Mouse (Mus musculus): ENCODE results near the gene Cacng3. TPM values are rescaled to one million over a fixed set of nuclear protein-coding genes. Genes with fewer than 3 reads are reported as not detected.

Cacng3 gene
- polyA plus RNA-seq, 1 experiment from 2014 or later: 0.39 TPM

GRCm38 (mm10) chr7:122789929-122790328 lies 119.6 kb downstream of the Cacng3 start:
- H3K27me3 ChIP-seq (replicated peaks; ENCODE audit: control insufficient read depth, insufficient read depth, low read length): no peaks in the 10 kb centered on the region
- DNase-seq (ENCODE audit: low spot score) (no peak), ATAC-seq (replicated peaks; ENCODE audit: low FRiP score, low TSS enrichment, low read depth) (no peak)
- WGBS: 89% methylated on average over 7 of the region's 7 CpGs
- H3K4me1 ChIP-seq (replicated peaks; ENCODE audit: control insufficient read depth, insufficient read depth, low read length): no peaks in the 10 kb centered on the region
- H3K4me3 ChIP-seq (ENCODE audit: low read depth, low read length): no peak overlapping the region
- H3K36me3 ChIP-seq (ENCODE audit: control insufficient read depth, insufficient read depth, low read length): no peaks in the 10 kb centered on the region
- no peak overlapping the region for H3K9ac ChIP-seq (ENCODE audit: low read length)
- H3K9me3 ChIP-seq (ENCODE audit: control insufficient read depth, low read length): no peaks in the 10 kb centered on the region
- no peak overlapping the region for H3K4me2 ChIP-seq (ENCODE audit: low read length)
- no peak overlapping the region for H3K27ac ChIP-seq (ENCODE audit: low read depth)

GRCm38 (mm10) chr7:122793655-122794346 lies 123.5 kb downstream of the Cacng3 start:
- Histone ChIP-seq H3K27me3 (replicated peaks; ENCODE audit: control insufficient read depth, insufficient read depth, low read length) (no peaks in the 10 kb centered on the region), H3K9ac (ENCODE audit: low read length) (no peak overlapping the region), H3K4me3 (ENCODE audit: low read depth, low read length) (no peak overlapping the region), H3K4me2 (ENCODE audit: low read length) (no peak overlapping the region), H3K27ac (ENCODE audit: low read depth) (no peak overlapping the region), H3K4me1 (replicated peaks; ENCODE audit: control insufficient read depth, insufficient read depth, low read length) (no peaks in the 10 kb centered on the region), H3K36me3 (ENCODE audit: control insufficient read depth, insufficient read depth, low read length) (no peaks in the 10 kb centered on the region), H3K9me3 (ENCODE audit: control insufficient read depth, low read length) (no peaks in the 10 kb centered on the region)
- no peak for DNase-seq (ENCODE audit: low spot score)
- ATAC-seq (replicated peaks; ENCODE audit: low FRiP score, low TSS enrichment, low read depth): no peak
- 59% methylated on average over 6 of the region's 6 CpGs for WGBS

DNA sequence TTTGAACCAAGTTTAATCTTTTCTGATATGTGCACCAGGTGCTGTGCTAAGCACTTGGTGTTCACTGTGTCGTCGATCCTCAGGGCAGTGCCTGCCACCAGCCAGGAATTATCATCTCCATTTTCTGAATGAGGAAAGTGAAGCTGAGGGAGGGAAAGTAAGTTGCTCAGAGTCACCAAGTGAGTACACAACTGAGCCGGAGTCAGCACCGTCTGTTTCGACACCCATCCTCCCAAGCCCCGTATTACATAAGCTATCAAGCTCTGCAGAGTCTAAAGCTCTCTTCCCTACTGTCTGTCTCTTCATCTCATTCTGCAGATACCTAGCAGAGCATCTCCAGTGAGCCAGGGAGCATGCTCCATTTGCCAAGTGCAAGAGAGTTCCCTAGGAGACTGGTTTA lies 124.8 kb downstream of the Cacng3 start:
- no peaks in the 10 kb centered on the region for H3K4me1 ChIP-seq (replicated peaks; ENCODE audit: control insufficient read depth, insufficient read depth, low read length)
- no peak overlapping the region for H3K9ac ChIP-seq (ENCODE audit: low read length)
- no peak overlapping the region for H3K4me3 ChIP-seq (ENCODE audit: low read depth, low read length)
- DNase-seq (ENCODE audit: low spot score) (no peak), ATAC-seq (replicated peaks; ENCODE audit: low FRiP score, low TSS enrichment, low read depth) (no peak)
- WGBS: 88% methylated on average over 6 of the region's 6 CpGs
- no peaks in the 10 kb centered on the region for H3K36me3 ChIP-seq (ENCODE audit: control insufficient read depth, insufficient read depth, low read length)
- no peak overlapping the region for H3K4me2 ChIP-seq (ENCODE audit: low read length)
- H3K27ac ChIP-seq (ENCODE audit: low read depth): no peak overlapping the region
- no peaks in the 10 kb centered on the region for H3K27me3 ChIP-seq (replicated peaks; ENCODE audit: control insufficient read depth, insufficient read depth, low read length)
- H3K9me3 ChIP-seq (ENCODE audit: control insufficient read depth, low read length): no peaks in the 10 kb centered on the region

DNA sequence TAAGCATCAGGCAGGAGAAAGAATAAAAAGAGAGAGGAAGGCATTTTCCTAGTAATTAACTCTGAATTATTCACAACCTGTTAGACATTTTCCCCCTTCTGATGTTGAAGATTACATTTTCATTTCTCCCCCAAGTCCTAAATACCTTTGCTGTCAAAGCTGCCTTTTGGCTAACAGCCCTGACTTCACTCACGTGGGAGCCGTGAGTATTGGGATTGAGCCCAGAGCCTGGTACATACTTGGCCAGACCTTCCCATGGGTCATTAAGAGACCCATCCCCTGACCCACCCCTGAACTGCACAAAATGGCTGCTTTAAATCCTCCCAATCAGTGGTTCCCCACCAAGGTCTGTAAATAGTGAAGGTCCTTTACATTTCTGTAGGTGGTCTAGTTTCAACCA lies 130.5 kb downstream of the Cacng3 start:
- no peaks in the 10 kb centered on the region for H3K27me3 ChIP-seq (replicated peaks; ENCODE audit: control insufficient read depth, insufficient read depth, low read length)
- H3K9ac ChIP-seq (ENCODE audit: low read length): no peak overlapping the region
- H3K36me3 ChIP-seq (ENCODE audit: control insufficient read depth, insufficient read depth, low read length): no peaks in the 10 kb centered on the region
- 67% methylated on average over 2 of the region's 2 CpGs for WGBS
- ATAC-seq (replicated peaks; ENCODE audit: low FRiP score, low TSS enrichment, low read depth) (no peak), DNase-seq (ENCODE audit: low spot score) (no peak)
- no peaks in the 10 kb centered on the region for H3K9me3 ChIP-seq (ENCODE audit: control insufficient read depth, low read length)
- H3K4me1 ChIP-seq (replicated peaks; ENCODE audit: control insufficient read depth, insufficient read depth, low read length): peaks cover 3% of the 10 kb centered on the region; the same call in 1 of the 2 replicates
- no peak overlapping the region for H3K4me2 ChIP-seq (ENCODE audit: low read length)
- no peak overlapping the region for H3K4me3 ChIP-seq (ENCODE audit: low read depth, low read length)
- no peak overlapping the region for H3K27ac ChIP-seq (ENCODE audit: low read depth)

DNA sequence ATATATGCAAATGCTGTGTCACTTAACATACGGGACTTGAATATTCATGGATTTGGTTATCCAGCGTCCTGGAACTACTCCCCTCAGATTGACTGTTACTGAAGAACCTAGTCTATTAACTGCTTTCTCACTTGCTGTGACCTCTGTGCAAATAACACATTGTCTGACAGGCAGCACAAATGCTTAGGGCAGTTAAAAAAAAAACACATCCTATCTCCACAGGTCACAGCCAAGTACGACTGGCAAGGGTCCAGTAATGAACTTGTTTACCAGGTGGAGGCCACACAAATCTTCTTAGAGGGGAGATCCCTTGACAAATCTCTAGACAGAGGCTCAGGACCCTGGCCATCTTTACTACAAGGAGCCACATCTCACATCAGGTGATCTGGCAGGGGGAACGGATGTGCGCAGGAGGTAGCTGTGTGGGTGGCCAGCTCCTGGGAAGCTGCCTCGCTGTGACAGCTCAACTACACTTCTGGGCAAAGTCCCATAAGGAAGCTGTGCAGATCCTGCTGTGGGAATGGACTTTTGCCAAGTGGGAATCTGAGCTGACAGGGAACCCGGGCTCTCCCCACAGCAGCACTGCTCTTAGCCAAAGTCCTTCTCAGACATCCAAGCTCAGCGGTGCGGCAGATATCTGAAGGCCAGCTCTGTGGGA lies 133.7 kb downstream of the Cacng3 start:
- H3K9ac ChIP-seq (ENCODE audit: low read length): no peak overlapping the region
- peaks cover 3% of the 10 kb centered on the region; the same call in 1 of the 2 replicates for H3K4me1 ChIP-seq (replicated peaks; ENCODE audit: control insufficient read depth, insufficient read depth, low read length)
- H3K36me3 ChIP-seq (ENCODE audit: control insufficient read depth, insufficient read depth, low read length): no peaks in the 10 kb centered on the region
- no peak overlapping the region for H3K4me3 ChIP-seq (ENCODE audit: low read depth, low read length)
- 0 out of 2 replicates have a peak, but pooled peaks cover 4% of the 10 kb centered on the region for H3K27me3 ChIP-seq (replicated peaks; ENCODE audit: control insufficient read depth, insufficient read depth, low read length)
- ATAC-seq (replicated peaks; ENCODE audit: low FRiP score, low TSS enrichment, low read depth) (0 out of 2 replicates have a peak, but pooled peaks have one; percentile 58), DNase-seq (ENCODE audit: low spot score) (peak; percentile 57)
- WGBS: 38% methylated on average over 9 of the region's 9 CpGs
- H3K27ac ChIP-seq (ENCODE audit: low read depth): no peak overlapping the region
- no peak overlapping the region for H3K4me2 ChIP-seq (ENCODE audit: low read length)
- H3K9me3 ChIP-seq (ENCODE audit: control insufficient read depth, low read length): no peaks in the 10 kb centered on the region

DNA sequence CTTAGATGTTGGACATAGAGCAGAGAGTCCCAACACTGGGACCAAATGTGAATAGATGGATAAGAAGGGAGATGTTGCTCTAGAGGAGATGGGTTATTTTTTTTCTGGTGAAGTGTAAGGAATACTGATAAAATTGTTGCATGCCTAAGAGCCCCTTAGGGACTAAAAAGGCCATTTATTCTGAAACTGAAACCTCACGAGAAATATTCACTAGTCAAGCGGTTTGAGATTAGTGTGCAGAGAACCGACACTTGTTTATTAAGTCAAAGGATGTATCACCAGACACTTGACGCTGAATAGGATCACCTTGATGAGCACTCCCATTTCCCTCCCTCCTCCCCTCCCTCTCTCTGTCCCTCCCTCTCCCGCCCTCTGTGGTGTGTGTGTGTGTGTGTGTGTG lies 136.2 kb downstream of the Cacng3 start:
- Histone ChIP-seq H3K4me1 (replicated peaks; ENCODE audit: control insufficient read depth, insufficient read depth, low read length) (peaks cover 3% of the 10 kb centered on the region; the same call in 1 of the 2 replicates), H3K27ac (ENCODE audit: low read depth) (no peak overlapping the region), H3K4me3 (ENCODE audit: low read depth, low read length) (no peak overlapping the region), H3K36me3 (ENCODE audit: control insufficient read depth, insufficient read depth, low read length) (no peaks in the 10 kb centered on the region), H3K27me3 (replicated peaks; ENCODE audit: control insufficient read depth, insufficient read depth, low read length) (0 out of 2 replicates have a peak, but pooled peaks cover 4% of the 10 kb centered on the region), H3K9ac (ENCODE audit: low read length) (no peak overlapping the region), H3K9me3 (ENCODE audit: control insufficient read depth, low read length) (no peaks in the 10 kb centered on the region), H3K4me2 (ENCODE audit: low read length) (no peak overlapping the region)
- 55% methylated on average over 5 of the region's 5 CpGs for WGBS
- no peak for ATAC-seq (replicated peaks; ENCODE audit: low FRiP score, low TSS enrichment, low read depth)
- DNase-seq (ENCODE audit: low spot score): no peak

GRCm38 (mm10) chr7:122813724-122814123 lies 143.4 kb downstream of the Cacng3 start:
- Histone ChIP-seq H3K36me3 (ENCODE audit: control insufficient read depth, insufficient read depth, low read length) (no peaks in the 10 kb centered on the region), H3K9me3 (ENCODE audit: control insufficient read depth, low read length) (no peaks in the 10 kb centered on the region), H3K9ac (ENCODE audit: low read length) (no peak overlapping the region), H3K4me1 (replicated peaks; ENCODE audit: control insufficient read depth, insufficient read depth, low read length) (no peaks in the 10 kb centered on the region), H3K4me3 (ENCODE audit: low read depth, low read length) (no peak overlapping the region), H3K27ac (ENCODE audit: low read depth) (no peak overlapping the region), H3K27me3 (replicated peaks; ENCODE audit: control insufficient read depth, insufficient read depth, low read length) (no peaks in the 10 kb centered on the region), H3K4me2 (ENCODE audit: low read length) (no peak overlapping the region)
- WGBS: 46% methylated on average over 1 of the region's 1 CpGs
- ATAC-seq (replicated peaks; ENCODE audit: low FRiP score, low TSS enrichment, low read depth) (no peak), DNase-seq (ENCODE audit: low spot score) (no peak)

DNA sequence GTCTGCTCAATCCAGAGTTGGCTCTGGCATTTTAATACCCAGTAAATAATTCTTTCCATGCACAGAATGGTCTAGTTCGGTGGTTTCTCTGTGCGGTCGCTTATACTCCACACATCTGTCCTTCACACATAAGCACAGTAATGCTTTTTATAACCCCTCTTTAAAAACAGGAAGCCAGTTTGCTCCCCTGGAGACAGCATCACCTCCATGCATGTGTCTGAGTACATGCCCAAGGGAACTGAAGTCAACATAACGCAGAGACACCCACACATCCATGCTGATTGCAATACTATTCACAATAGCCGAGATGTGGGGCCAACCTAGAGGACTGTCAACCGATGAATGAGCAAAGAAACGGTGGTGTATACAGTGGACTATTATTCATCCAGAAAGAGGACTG lies 147.3 kb downstream of the Cacng3 start:
- no peaks in the 10 kb centered on the region for H3K36me3 ChIP-seq (ENCODE audit: control insufficient read depth, insufficient read depth, low read length)
- no peaks in the 10 kb centered on the region for H3K27me3 ChIP-seq (replicated peaks; ENCODE audit: control insufficient read depth, insufficient read depth, low read length)
- no peak overlapping the region for H3K9ac ChIP-seq (ENCODE audit: low read length)
- H3K27ac ChIP-seq (ENCODE audit: low read depth): no peak overlapping the region
- 85% methylated on average over 7 of the region's 7 CpGs for WGBS
- no peaks in the 10 kb centered on the region for H3K4me1 ChIP-seq (replicated peaks; ENCODE audit: control insufficient read depth, insufficient read depth, low read length)
- H3K9me3 ChIP-seq (ENCODE audit: control insufficient read depth, low read length): no peaks in the 10 kb centered on the region
- no peak overlapping the region for H3K4me2 ChIP-seq (ENCODE audit: low read length)
- no peak overlapping the region for H3K4me3 ChIP-seq (ENCODE audit: low read depth, low read length)
- DNase-seq (ENCODE audit: low spot score) (no peak), ATAC-seq (replicated peaks; ENCODE audit: low FRiP score, low TSS enrichment, low read depth) (no peak)
